Mouse (Mus musculus): Measurements from ENCODE around the gene Tnfaip8l2. TPM values are rescaled to one million over a fixed set of nuclear protein-coding genes. Genes with fewer than 3 reads are reported as not detected.

Tnfaip8l2 gene
- polyA plus RNA-seq, 1 experiment from 2014 or later: 2.1 TPM

- Histone ChIP-seq H3K36me3 (ENCODE audit: control insufficient read depth, insufficient read depth, low read length) (peaks cover 10% of the 10 kb centered on the region; the same call in 1 of the 2 replicates), H3K27ac (ENCODE audit: low read depth, low read length) (no peak overlapping the region), H3K27me3 (ENCODE audit: control insufficient read depth, insufficient read depth, low read length) (0 out of 2 replicates have a peak, but pooled peaks cover 3% of the 10 kb centered on the region), H3K4me3 (ENCODE audit: low read length) (peak overlapping the region; percentile 76; the same call in 1 of the 2 replicates), H3K4me2 (replicated peaks; ENCODE audit: low read depth, low read length) (0 out of 2 replicates have a peak overlapping the region, but pooled peaks have one; percentile 90), H3K9ac (ENCODE audit: low read depth, low read length) (no peak overlapping the region), H3K4me1 (ENCODE audit: control insufficient read depth, insufficient read depth, low read length) (peaks cover 16% of the 10 kb centered on the region; the same call in 1 of the 2 replicates), H3K9me3 (ENCODE audit: control insufficient read depth, low read length) (no peaks in the 10 kb centered on the region)
- ATAC-seq (ENCODE audit: low FRiP score, low TSS enrichment): no peak
- WGBS: 51% methylated on average over 2 of the region's 2 CpGs
Measured at GRCm38 (mm10) chr3:95162345-95162628, 20.1 kb upstream of the Tnfaip8l2 start.

- Histone ChIP-seq H3K36me3 (ENCODE audit: control insufficient read depth, insufficient read depth, low read length) (peaks cover 7% of the 10 kb centered on the region; the same call in 1 of the 2 replicates), H3K9me3 (ENCODE audit: control insufficient read depth, low read length) (no peaks in the 10 kb centered on the region), H3K27ac (ENCODE audit: low read depth, low read length) (no peak overlapping the region), H3K4me3 (ENCODE audit: low read length) (peak overlapping the region; percentile 76), H3K4me2 (replicated peaks; ENCODE audit: low read depth, low read length) (peak overlapping the region; percentile 90), H3K4me1 (ENCODE audit: control insufficient read depth, insufficient read depth, low read length) (peaks cover 16% of the 10 kb centered on the region; the same call in 1 of the 2 replicates), H3K9ac (ENCODE audit: low read depth, low read length) (peak overlapping the region; percentile 72), H3K27me3 (ENCODE audit: control insufficient read depth, insufficient read depth, low read length) (0 out of 2 replicates have a peak, but pooled peaks cover 3% of the 10 kb centered on the region)
- 8% methylated on average over 9 of the region's 9 CpGs for WGBS
- no peak for ATAC-seq (ENCODE audit: low FRiP score, low TSS enrichment)
Measured at GRCm38 (mm10) chr3:95161618-95162344, 19.6 kb upstream of the Tnfaip8l2 start.

- WGBS: 2% methylated on average over 29 of the region's 30 CpGs
- peaks cover 16% of the 10 kb centered on the region; the same call in 1 of the 2 replicates for H3K4me1 ChIP-seq (ENCODE audit: control insufficient read depth, insufficient read depth, low read length)
- peak overlapping the region; percentile 76 for H3K4me3 ChIP-seq (ENCODE audit: low read length)
- ATAC-seq (ENCODE audit: low FRiP score, low TSS enrichment): peak; percentile 44
- peaks cover 6% of the 10 kb centered on the region; the same call in 1 of the 2 replicates for H3K36me3 ChIP-seq (ENCODE audit: control insufficient read depth, insufficient read depth, low read length)
- peak overlapping the region; percentile 90 for H3K4me2 ChIP-seq (replicated peaks; ENCODE audit: low read depth, low read length)
- no peak overlapping the region for H3K27ac ChIP-seq (ENCODE audit: low read depth, low read length)
- 0 out of 2 replicates have a peak, but pooled peaks cover 3% of the 10 kb centered on the region for H3K27me3 ChIP-seq (ENCODE audit: control insufficient read depth, insufficient read depth, low read length)
- H3K9me3 ChIP-seq (ENCODE audit: control insufficient read depth, low read length): no peaks in the 10 kb centered on the region
- H3K9ac ChIP-seq (ENCODE audit: low read depth, low read length): peak overlapping the region; percentile 72
Measured at GRCm38 (mm10) chr3:95161041-95161551, 18.9 kb upstream of the Tnfaip8l2 start.

- peak within 1 kb of the TSS; percentile 72 for H3K9ac ChIP-seq (ENCODE audit: low read depth, low read length)
- H3K27ac ChIP-seq (ENCODE audit: low read depth, low read length): no peak within 1 kb of the TSS
- H3K4me3 ChIP-seq (ENCODE audit: low read length): peak within 1 kb of the TSS; percentile 76
- H3K4me1 ChIP-seq (ENCODE audit: control insufficient read depth, insufficient read depth, low read length): peaks cover 16% of the 10 kb centered on the region; the same call in 1 of the 2 replicates
- 0 out of 2 replicates have a peak, but pooled peaks cover 4% of the 10 kb centered on the region for H3K36me3 ChIP-seq (ENCODE audit: control insufficient read depth, insufficient read depth, low read length)
- ATAC-seq (ENCODE audit: low FRiP score, low TSS enrichment): peak; percentile 96
- WGBS: under 1% methylated on average over 66 of the region's 66 CpGs
- no peaks in the 10 kb centered on the region for H3K9me3 ChIP-seq (ENCODE audit: control insufficient read depth, low read length)
- H3K27me3 ChIP-seq (ENCODE audit: control insufficient read depth, insufficient read depth, low read length): 0 out of 2 replicates have a peak, but pooled peaks cover 3% of the 10 kb centered on the region
- H3K4me2 ChIP-seq (replicated peaks; ENCODE audit: low read depth, low read length): peak within 1 kb of the TSS; percentile 90
Measured at GRCm38 (mm10) chr3:95159987-95160963, 18.1 kb upstream of the Tnfaip8l2 start, which contains the start of gene Sema6c. TSS of gene Sema6c (plus strand) at chr3:95160457.

- ATAC-seq (ENCODE audit: low FRiP score, low TSS enrichment): no peak
- no peaks in the 10 kb centered on the region for H3K9me3 ChIP-seq (ENCODE audit: control insufficient read depth, low read length)
- H3K9ac ChIP-seq (ENCODE audit: low read depth, low read length): peak overlapping the region; percentile 2; the same call in 1 of the 2 replicates
- H3K4me3 ChIP-seq (ENCODE audit: low read length): peak overlapping the region; percentile 76
- peak overlapping the region; percentile 90 for H3K4me2 ChIP-seq (replicated peaks; ENCODE audit: low read depth, low read length)
- H3K36me3 ChIP-seq (ENCODE audit: control insufficient read depth, insufficient read depth, low read length): no peaks in the 10 kb centered on the region
- 0 out of 2 replicates have a peak, but pooled peaks cover 3% of the 10 kb centered on the region for H3K27me3 ChIP-seq (ENCODE audit: control insufficient read depth, insufficient read depth, low read length)
- no peak overlapping the region for H3K27ac ChIP-seq (ENCODE audit: low read depth, low read length)
- WGBS: 18% methylated on average over 8 of the region's 8 CpGs
- peaks cover 16% of the 10 kb centered on the region; the same call in 1 of the 2 replicates for H3K4me1 ChIP-seq (ENCODE audit: control insufficient read depth, insufficient read depth, low read length)
Measured at GRCm38 (mm10) chr3:95159511-95159986, 17.4 kb upstream of the Tnfaip8l2 start.

- no peaks in the 10 kb centered on the region for H3K9me3 ChIP-seq (ENCODE audit: control insufficient read depth, low read length)
- no peak overlapping the region for H3K4me2 ChIP-seq (replicated peaks; ENCODE audit: low read depth, low read length)
- no peaks in the 10 kb centered on the region for H3K4me1 ChIP-seq (ENCODE audit: control insufficient read depth, insufficient read depth, low read length)
- H3K36me3 ChIP-seq (ENCODE audit: control insufficient read depth, insufficient read depth, low read length): no peaks in the 10 kb centered on the region
- no peak for ATAC-seq (ENCODE audit: low FRiP score, low TSS enrichment)
- WGBS: 58% methylated on average over 4 of the region's 4 CpGs
- H3K4me3 ChIP-seq (ENCODE audit: low read length): no peak overlapping the region
- no peaks in the 10 kb centered on the region for H3K27me3 ChIP-seq (ENCODE audit: control insufficient read depth, insufficient read depth, low read length)
- H3K9ac ChIP-seq (ENCODE audit: low read depth, low read length): no peak overlapping the region
- H3K27ac ChIP-seq (ENCODE audit: low read depth, low read length): no peak overlapping the region
Measured at GRCm38 (mm10) chr3:95153874-95154273, 11.7 kb upstream of the Tnfaip8l2 start.

- H3K4me3 ChIP-seq (ENCODE audit: low read length): no peak overlapping the region
- H3K9me3 ChIP-seq (ENCODE audit: control insufficient read depth, low read length): no peaks in the 10 kb centered on the region
- H3K27me3 ChIP-seq (ENCODE audit: control insufficient read depth, insufficient read depth, low read length): no peaks in the 10 kb centered on the region
- no peak overlapping the region for H3K4me2 ChIP-seq (replicated peaks; ENCODE audit: low read depth, low read length)
- H3K27ac ChIP-seq (ENCODE audit: low read depth, low read length): no peak overlapping the region
- H3K36me3 ChIP-seq (ENCODE audit: control insufficient read depth, insufficient read depth, low read length): no peaks in the 10 kb centered on the region
- H3K4me1 ChIP-seq (ENCODE audit: control insufficient read depth, insufficient read depth, low read length): no peaks in the 10 kb centered on the region
- WGBS: 46% methylated on average over 3 of the region's 3 CpGs
- ATAC-seq (ENCODE audit: low FRiP score, low TSS enrichment): no peak
- no peak overlapping the region for H3K9ac ChIP-seq (ENCODE audit: low read depth, low read length)
Measured at GRCm38 (mm10) chr3:95147924-95148323, 5.8 kb upstream of the Tnfaip8l2 start.

GRCm38 (mm10) chr3:95142617-95143011, 454 bp upstream of the Tnfaip8l2 start:
- H3K4me2 ChIP-seq (replicated peaks; ENCODE audit: low read depth, low read length): no peak overlapping the region
- ATAC-seq (ENCODE audit: low FRiP score, low TSS enrichment): peak; percentile 68
- H3K9ac ChIP-seq (ENCODE audit: low read depth, low read length): no peak overlapping the region
- no peak overlapping the region for H3K4me3 ChIP-seq (ENCODE audit: low read length)
- no peaks in the 10 kb centered on the region for H3K27me3 ChIP-seq (ENCODE audit: control insufficient read depth, insufficient read depth, low read length)
- WGBS: 10% methylated on average over 5 of the region's 5 CpGs
- H3K4me1 ChIP-seq (ENCODE audit: control insufficient read depth, insufficient read depth, low read length): no peaks in the 10 kb centered on the region
- no peaks in the 10 kb centered on the region for H3K9me3 ChIP-seq (ENCODE audit: control insufficient read depth, low read length)
- H3K27ac ChIP-seq (ENCODE audit: low read depth, low read length): no peak overlapping the region
- H3K36me3 ChIP-seq (ENCODE audit: control insufficient read depth, insufficient read depth, low read length): no peaks in the 10 kb centered on the region; the same call in 1 of the 2 replicates
